Mouse (Mus musculus) megakaryocyte-erythroid progenitor cell, adult 5 weeks (primary cell): ENCODE data around the gene Mapk3. TPM values are rescaled to one million over a fixed set of nuclear protein-coding genes. Genes with fewer than 3 reads are reported as not detected.

Source experiments
- polyA plus RNA-seq: library from polyadenylated mRNA; stranded (reverse); fragments of >175 nt; gene quantifications from 2 replicates; pipeline ENCODE4 v1.2.3, GENCODE M21; 2012

Gene Mapk3
- 113 and 144 TPM in 2 replicates for polyA plus RNA-seq

DNA sequence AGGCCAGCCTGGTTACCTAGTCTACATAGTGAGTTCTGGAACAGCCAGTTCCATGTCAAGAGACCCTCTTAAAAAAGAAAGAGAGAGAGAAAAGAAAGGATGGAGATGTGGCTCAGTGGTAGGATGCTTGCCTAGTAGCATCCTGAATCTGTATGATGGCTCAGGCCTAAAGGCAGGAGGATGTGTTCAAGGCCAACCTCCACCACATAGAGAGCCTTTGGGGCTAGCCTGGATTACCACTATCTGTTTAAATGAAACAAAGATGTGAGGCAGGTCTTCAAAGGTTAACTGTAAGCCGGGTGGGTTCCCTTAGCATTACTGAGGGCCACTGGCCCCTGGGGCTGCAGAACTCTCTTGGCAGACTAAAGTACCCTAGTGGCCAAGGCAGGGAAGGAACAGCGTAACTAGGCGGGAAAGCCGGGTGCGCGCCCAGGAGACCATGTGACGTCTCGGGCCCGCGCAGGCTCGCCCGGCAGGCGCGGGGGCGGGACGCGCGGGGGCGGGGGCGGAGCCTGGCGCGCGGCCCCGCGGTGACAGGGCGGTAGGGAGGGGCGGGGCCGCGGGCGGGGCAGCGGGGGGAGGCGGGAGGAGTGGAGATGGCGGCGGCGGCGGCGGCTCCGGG is at the start of gene Mapk3:
Gene Mapk3 (plus strand): TSS at position 552 of the 622 bp plus-strand sequence.

GRCm38 (mm10) chr7:126766201-126766600 is 6.8 kb downstream of the Mapk3 start, which contains the start of gene Gdpd3:
Gene Gdpd3 (plus strand): TSS chr7:126766334.

DNA sequence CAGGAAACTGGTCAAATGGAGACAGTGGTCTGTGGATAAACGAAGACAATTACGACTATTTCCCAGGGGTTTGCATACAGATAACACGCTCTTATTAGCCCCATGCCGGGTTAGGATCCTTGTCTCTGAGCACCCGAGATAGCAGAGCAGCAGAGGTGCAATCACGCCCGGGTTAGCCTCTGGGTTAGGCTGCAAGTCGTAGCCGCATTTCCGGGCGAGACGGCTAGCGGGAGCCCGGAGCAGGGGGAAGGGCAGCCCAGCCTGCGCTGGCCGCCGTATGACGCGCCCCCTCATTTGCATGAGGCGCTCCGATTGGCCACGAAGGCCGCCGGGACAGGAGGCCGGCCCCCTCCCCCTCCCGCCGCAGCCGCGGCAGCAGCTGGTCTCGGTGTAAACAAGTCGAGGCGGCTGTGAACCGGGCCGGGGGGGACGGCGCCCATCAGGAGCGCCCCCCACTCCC is 17.2 kb downstream of the Mapk3 start, which contains the start of gene Ypel3:
Gene Ypel3 (plus strand): TSS at position 358 of the 460 bp plus-strand sequence.

GRCm38 (mm10) chr7:126780971-126781635 is 21.7 kb downstream of the Mapk3 start, which contains the start of gene Tbx6:
Gene Tbx6 (plus strand): TSS chr7:126781483.

DNA sequence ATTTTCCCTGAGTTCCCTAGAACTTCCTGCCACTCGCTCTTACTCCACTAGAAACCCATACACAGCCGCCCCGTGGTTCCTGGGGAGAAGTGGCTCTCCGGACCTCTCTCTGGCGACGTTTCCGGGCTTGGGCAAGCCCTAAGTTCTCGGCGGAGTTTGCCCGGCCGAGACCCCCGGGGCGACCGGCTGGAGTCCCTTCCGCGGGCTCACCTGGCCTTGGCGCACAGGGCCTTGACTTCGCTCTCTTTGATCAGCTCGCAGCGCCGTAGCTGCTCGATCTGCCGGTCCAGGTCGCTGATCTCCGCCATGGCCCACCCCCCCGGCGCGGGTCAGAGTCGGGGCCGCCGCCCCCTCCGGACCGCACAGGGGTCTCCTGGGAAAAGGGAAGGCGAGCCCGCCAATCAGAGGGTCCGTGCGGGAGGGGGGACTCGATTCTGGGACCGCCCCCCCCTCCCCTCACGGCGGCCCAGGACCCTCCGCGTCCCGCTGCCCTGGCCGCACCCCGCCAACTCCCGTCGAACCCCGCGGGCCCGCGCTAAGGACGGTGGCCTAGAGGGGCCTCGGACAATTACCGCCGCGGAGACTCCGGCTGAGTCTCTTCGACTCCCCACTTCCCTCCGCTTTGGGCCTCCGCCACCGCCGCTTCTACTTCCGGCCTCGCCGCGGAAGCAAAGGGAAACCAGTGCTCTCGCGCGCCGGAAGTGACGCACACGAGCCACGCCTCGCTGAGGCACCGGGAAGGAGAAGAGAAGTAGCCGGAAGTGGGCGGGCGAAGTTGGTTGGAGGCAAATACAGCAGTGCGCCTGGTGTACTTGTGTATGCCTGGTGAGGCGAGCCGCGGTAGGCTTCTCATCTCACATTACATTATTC is 32.7 kb downstream of the Mapk3 start, which contains the start of gene Ppp4c:
Gene Ppp4c (minus strand): TSS at position 646 of the 870 bp plus-strand sequence.

DNA sequence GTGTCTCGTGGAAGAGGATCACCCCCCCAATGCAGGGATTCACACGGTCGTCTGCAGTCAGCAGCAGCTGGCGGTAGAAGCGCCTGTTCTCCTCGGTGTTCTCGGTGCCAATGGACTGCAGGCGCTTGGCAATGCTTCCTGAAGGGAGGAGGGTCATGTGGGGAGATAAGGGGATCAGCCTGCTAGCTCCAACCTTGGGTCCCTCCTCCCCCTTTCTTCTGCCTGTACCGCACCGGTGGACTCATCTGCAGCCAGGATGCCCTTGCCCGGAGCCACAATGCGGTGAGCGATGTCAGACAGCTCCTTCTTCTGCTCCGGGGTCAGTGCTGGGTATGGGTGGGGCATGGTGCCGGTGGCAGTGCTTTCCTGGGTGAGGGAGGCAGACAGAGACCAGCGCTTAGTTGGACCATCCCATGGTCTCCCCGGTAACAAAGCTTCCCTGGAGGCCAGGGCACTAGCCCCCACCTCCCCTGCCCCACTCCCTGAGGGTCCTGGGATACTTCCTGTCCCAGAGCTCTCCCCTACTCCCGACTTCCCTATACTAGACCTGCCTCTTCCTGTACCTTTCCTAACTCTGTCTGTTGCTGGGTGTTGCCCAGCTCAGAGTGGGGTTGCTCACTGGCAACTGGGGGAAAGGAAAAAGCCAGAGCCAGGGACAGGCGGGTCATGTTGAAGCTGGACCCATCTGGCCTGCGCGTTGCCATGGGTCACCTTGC is 38.2 kb downstream of the Mapk3 start, which contains the start of gene Fam57b:
Gene Fam57b (plus strand): TSS at position 258 of the 716 bp plus-strand sequence.

Other genes with a start within 250 kb of the Mapk3 start
- 74.2 and 91.5 TPM in 2 replicates for gene Eif3c, start 193.2 kb upstream of the Mapk3 start, polyA plus RNA-seq
- 22.0 and 22.6 TPM in 2 replicates for gene Apobr, start 174.7 kb upstream of the Mapk3 start, polyA plus RNA-seq
- 20.1 and 24.7 TPM in 2 replicates for gene Cln3, start 173.8 kb upstream of the Mapk3 start, polyA plus RNA-seq
- gene Il27, start 164.7 kb upstream of the Mapk3 start, polyA plus RNA-seq: 0.52 and 1.4 TPM in 2 replicates
- gene Nupr1, start 128.7 kb upstream of the Mapk3 start, polyA plus RNA-seq: 3.6 and 5.1 TPM in 2 replicates
- gene Sgf29, start 110.3 kb upstream of the Mapk3 start, polyA plus RNA-seq: 88.3 and 96.1 TPM in 2 replicates
- 0.28 and 0.36 TPM in 2 replicates for gene Sult1a1, start 83.2 kb upstream of the Mapk3 start, polyA plus RNA-seq
- 283 and 326 TPM in 2 replicates for gene Bola2, start 64.2 kb upstream of the Mapk3 start, polyA plus RNA-seq
- 9.5 and 9.6 TPM in 2 replicates for gene Slx1b, start 63.8 kb upstream of the Mapk3 start, polyA plus RNA-seq
- gene Coro1a, start 51.8 kb upstream of the Mapk3 start, polyA plus RNA-seq: 681 and 813 TPM in 2 replicates
- 5.5 and 8.6 TPM in 2 replicates for gene Gdpd3, start 6.7 kb downstream of the Mapk3 start, polyA plus RNA-seq
- gene Ypel3, start 17.4 kb downstream of the Mapk3 start, polyA plus RNA-seq: 159 and 169 TPM in 2 replicates
- 1.5 and 2.0 TPM in 2 replicates for gene Tbx6, start 21.9 kb downstream of the Mapk3 start, polyA plus RNA-seq
- gene Ppp4c, start 32.9 kb downstream of the Mapk3 start, polyA plus RNA-seq: 163 and 164 TPM in 2 replicates
- 0.24 and 0.80 TPM in 2 replicates for gene Fam57b, start 38.1 kb downstream of the Mapk3 start, polyA plus RNA-seq
- not detected in 2 replicates for gene 4930451I11Rik, start 72.0 kb downstream of the Mapk3 start, polyA plus RNA-seq
- gene Doc2a, start 87.8 kb downstream of the Mapk3 start, polyA plus RNA-seq: 0.03 TPM in 1 of 2 replicates, not detected in the other
- gene Hirip3, start 102.4 kb downstream of the Mapk3 start, polyA plus RNA-seq: 162 and 272 TPM in 2 replicates
- gene Ino80e, start 102.8 kb downstream of the Mapk3 start, polyA plus RNA-seq: 655 and 810 TPM in 2 replicates
- gene Taok2, start 125.1 kb downstream of the Mapk3 start, polyA plus RNA-seq: 176 and 182 TPM in 2 replicates
- 46.0 and 48.8 TPM in 2 replicates for gene Tmem219, start 163.3 kb downstream of the Mapk3 start, polyA plus RNA-seq
- 24.7 and 27.7 TPM in 2 replicates for gene Kctd13, start 169.3 kb downstream of the Mapk3 start, polyA plus RNA-seq
- 0.35 TPM in 1 of 2 replicates, not detected in the other for gene Asphd1, start 190.0 kb downstream of the Mapk3 start, polyA plus RNA-seq
- gene Sez6l2, start 191.0 kb downstream of the Mapk3 start, polyA plus RNA-seq: 1.5 and 2.1 TPM in 2 replicates
- gene Cdipt, start 216.3 kb downstream of the Mapk3 start, polyA plus RNA-seq: 127 and 143 TPM in 2 replicates
- 0.74 and 0.75 TPM in 2 replicates for gene Cdiptos, start 216.5 kb downstream of the Mapk3 start, polyA plus RNA-seq